Mouse (Mus musculus): ENCODE measurements at regions not wholly inside any gene's neighbourhood (a gene's known extent, or its start where the extent isn't known, plus 50 kb on each side); places are given as distances from the start of the nearest gene placed in this dataset.

GRCm38 (mm10) chr12:39741051-39741847, 296.6 kb downstream of the Arl4a start:
- Histone ChIP-seq H3K4me3 (ENCODE audit: insufficient read depth, low read depth, low read length) (no peak overlapping the region), H3K9ac (ENCODE audit: low read depth, low read length) (no peak overlapping the region), H3K27ac (replicated peaks; ENCODE audit: insufficient read depth, low read depth, low read length) (no peak overlapping the region), H3K27me3 (ENCODE audit: control insufficient read depth, insufficient read depth, low read length) (no peaks in the 10 kb centered on the region), H3K36me3 (ENCODE audit: control insufficient read depth, insufficient read depth, low read length) (no peaks in the 10 kb centered on the region), H3K4me1 (ENCODE audit: control insufficient read depth, insufficient read depth, low read length) (no peaks in the 10 kb centered on the region), H3K79me2 (ENCODE audit: control insufficient read depth, insufficient read depth, low read length) (no peaks in the 10 kb centered on the region)
- TF ChIP-seq POLR2A (IDR thresholded peaks at IDR 0.05; ENCODE audit: extremely low read depth, insufficient read depth, low read length) (no peak), CTCF (IDR thresholded peaks at IDR 0.05; ENCODE audit: low read depth, low read length) (no peak)
- DNase-seq (ENCODE audit: extremely low read depth, low read depth, low spot score) = no peak
- 30% methylated on average over 13 of the region's 13 CpGs for whole genome bisulfite sequencing

GRCm38 (mm10) chr12:39736966-39737365, 300.9 kb downstream of the Arl4a start:
- H3K4me3 ChIP-seq (ENCODE audit: insufficient read depth, low read depth, low read length) = no peak overlapping the region
- no peaks in the 10 kb centered on the region for H3K27me3 ChIP-seq (ENCODE audit: control insufficient read depth, insufficient read depth, low read length)
- no peak overlapping the region for H3K9ac ChIP-seq (ENCODE audit: low read depth, low read length)
- H3K36me3 ChIP-seq (ENCODE audit: control insufficient read depth, insufficient read depth, low read length) = no peaks in the 10 kb centered on the region
- TF ChIP-seq POLR2A (IDR thresholded peaks at IDR 0.05; ENCODE audit: extremely low read depth, insufficient read depth, low read length) = no peak
- TF ChIP-seq CTCF (IDR thresholded peaks at IDR 0.05; ENCODE audit: low read depth, low read length) = no peak
- no peak for DNase-seq (ENCODE audit: extremely low read depth, low read depth, low spot score)
- H3K79me2 ChIP-seq (ENCODE audit: control insufficient read depth, insufficient read depth, low read length) = no peaks in the 10 kb centered on the region
- H3K4me1 ChIP-seq (ENCODE audit: control insufficient read depth, insufficient read depth, low read length) = no peaks in the 10 kb centered on the region
- 87% methylated on average over 3 of the region's 3 CpGs for whole genome bisulfite sequencing
- no peak overlapping the region for H3K27ac ChIP-seq (replicated peaks; ENCODE audit: insufficient read depth, low read depth, low read length)

- Histone ChIP-seq H3K9ac (ENCODE audit: low read depth, low read length) (no peak overlapping the region), H3K27ac (replicated peaks; ENCODE audit: insufficient read depth, low read depth, low read length) (no peak overlapping the region), H3K36me3 (ENCODE audit: control insufficient read depth, insufficient read depth, low read length) (no peaks in the 10 kb centered on the region), H3K79me2 (ENCODE audit: control insufficient read depth, insufficient read depth, low read length) (no peaks in the 10 kb centered on the region), H3K27me3 (ENCODE audit: control insufficient read depth, insufficient read depth, low read length) (no peaks in the 10 kb centered on the region), H3K4me1 (ENCODE audit: control insufficient read depth, insufficient read depth, low read length) (no peaks in the 10 kb centered on the region), H3K4me3 (ENCODE audit: insufficient read depth, low read depth, low read length) (no peak overlapping the region)
- TF ChIP-seq CTCF (IDR thresholded peaks at IDR 0.05; ENCODE audit: low read depth, low read length) = no peak
- DNase-seq (ENCODE audit: extremely low read depth, low read depth, low spot score) = no peak
- 64% methylated on average over 9 of the region's 9 CpGs for WGBS
These were observed 301.5 kb downstream of the Arl4a start for GRCm38 (mm10) chr12:39736097-39736920.

- H3K4me3 ChIP-seq (ENCODE audit: insufficient read depth, low read depth, low read length) = no peak overlapping the region
- H3K36me3 ChIP-seq (ENCODE audit: control insufficient read depth, insufficient read depth, low read length) = no peaks in the 10 kb centered on the region
- no peaks in the 10 kb centered on the region for H3K79me2 ChIP-seq (ENCODE audit: control insufficient read depth, insufficient read depth, low read length)
- no peak for TF ChIP-seq CTCF (IDR thresholded peaks at IDR 0.05; ENCODE audit: low read depth, low read length)
- no peak for TF ChIP-seq POLR2A (IDR thresholded peaks at IDR 0.05; ENCODE audit: extremely low read depth, insufficient read depth, low read length)
- 48% methylated on average over 2 of the region's 2 CpGs for WGBS
- no peak overlapping the region for H3K27ac ChIP-seq (replicated peaks; ENCODE audit: insufficient read depth, low read depth, low read length)
- H3K4me1 ChIP-seq (ENCODE audit: control insufficient read depth, insufficient read depth, low read length) = no peaks in the 10 kb centered on the region
- H3K9ac ChIP-seq (ENCODE audit: low read depth, low read length) = no peak overlapping the region
- no peak for DNase-seq (ENCODE audit: extremely low read depth, low read depth, low spot score)
- H3K27me3 ChIP-seq (ENCODE audit: control insufficient read depth, insufficient read depth, low read length) = no peaks in the 10 kb centered on the region
These were observed 303.6 kb downstream of the Arl4a start for GRCm38 (mm10) chr12:39734176-39734575.

DNA sequence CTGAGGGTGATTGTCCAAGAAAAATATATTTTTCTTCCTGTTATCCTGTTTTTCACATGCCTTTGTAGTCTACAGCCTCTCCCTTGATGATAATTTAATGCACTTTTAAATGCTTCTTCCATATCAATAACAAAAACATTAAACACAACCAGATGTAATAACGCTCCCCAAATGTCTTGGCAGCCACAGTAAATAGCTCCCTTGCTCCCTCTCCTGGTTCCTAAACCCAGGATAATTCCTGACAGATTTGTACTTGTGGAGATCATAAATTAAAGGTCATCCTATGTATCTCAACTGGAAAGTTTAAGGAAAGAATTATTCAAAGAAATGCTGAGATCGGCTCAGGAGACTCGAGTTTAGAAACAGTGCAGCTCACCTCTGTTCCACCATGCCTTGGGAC, 306.6 kb downstream of the Arl4a start:
- no peak overlapping the region for H3K9ac ChIP-seq (ENCODE audit: low read depth, low read length)
- no peaks in the 10 kb centered on the region for H3K4me1 ChIP-seq (ENCODE audit: control insufficient read depth, insufficient read depth, low read length)
- DNase-seq (ENCODE audit: extremely low read depth, low read depth, low spot score) = no peak
- no peaks in the 10 kb centered on the region for H3K27me3 ChIP-seq (ENCODE audit: control insufficient read depth, insufficient read depth, low read length)
- TF ChIP-seq CTCF (IDR thresholded peaks at IDR 0.05; ENCODE audit: low read depth, low read length) (no peak), POLR2A (IDR thresholded peaks at IDR 0.05; ENCODE audit: extremely low read depth, insufficient read depth, low read length) (no peak)
- no peaks in the 10 kb centered on the region for H3K79me2 ChIP-seq (ENCODE audit: control insufficient read depth, insufficient read depth, low read length)
- no peak overlapping the region for H3K27ac ChIP-seq (replicated peaks; ENCODE audit: insufficient read depth, low read depth, low read length)
- no peaks in the 10 kb centered on the region for H3K36me3 ChIP-seq (ENCODE audit: control insufficient read depth, insufficient read depth, low read length)
- 76% methylated on average over 3 of the region's 3 CpGs for WGBS
- no peak overlapping the region for H3K4me3 ChIP-seq (ENCODE audit: insufficient read depth, low read depth, low read length)

GRCm38 (mm10) chr12:39729255-39729654, 308.6 kb downstream of the Arl4a start:
- Histone ChIP-seq H3K4me1 (ENCODE audit: control insufficient read depth, insufficient read depth, low read length) (no peaks in the 10 kb centered on the region), H3K4me3 (ENCODE audit: insufficient read depth, low read depth, low read length) (no peak overlapping the region), H3K9ac (ENCODE audit: low read depth, low read length) (no peak overlapping the region), H3K36me3 (ENCODE audit: control insufficient read depth, insufficient read depth, low read length) (no peaks in the 10 kb centered on the region), H3K27me3 (ENCODE audit: control insufficient read depth, insufficient read depth, low read length) (no peaks in the 10 kb centered on the region), H3K27ac (replicated peaks; ENCODE audit: insufficient read depth, low read depth, low read length) (no peak overlapping the region), H3K79me2 (ENCODE audit: control insufficient read depth, insufficient read depth, low read length) (no peaks in the 10 kb centered on the region)
- WGBS = 73% methylated on average over 2 of the region's 2 CpGs
- no peak for DNase-seq (ENCODE audit: extremely low read depth, low read depth, low spot score)
- no peak for TF ChIP-seq CTCF (IDR thresholded peaks at IDR 0.05; ENCODE audit: low read depth, low read length)
- no peak for TF ChIP-seq POLR2A (IDR thresholded peaks at IDR 0.05; ENCODE audit: extremely low read depth, insufficient read depth, low read length)
